Mouse (Mus musculus) Muller cell, postnatal 12 days (primary cell): Measurements from ENCODE around the gene Mfsd4b5.
"Not testable (repeated sequence)": the region's sequence is repeated elsewhere in the genome, so short reads cannot be mapped to it uniquely, and the experiment has no call there.

ENCODE experiments used
- DNase-seq: peaks from one replicate; pipeline ENCODE4 v3.0.0-alpha.2; 2015; ENCODE audit errors: inconsistent ontology term

The Mfsd4b5 gene

DNA sequence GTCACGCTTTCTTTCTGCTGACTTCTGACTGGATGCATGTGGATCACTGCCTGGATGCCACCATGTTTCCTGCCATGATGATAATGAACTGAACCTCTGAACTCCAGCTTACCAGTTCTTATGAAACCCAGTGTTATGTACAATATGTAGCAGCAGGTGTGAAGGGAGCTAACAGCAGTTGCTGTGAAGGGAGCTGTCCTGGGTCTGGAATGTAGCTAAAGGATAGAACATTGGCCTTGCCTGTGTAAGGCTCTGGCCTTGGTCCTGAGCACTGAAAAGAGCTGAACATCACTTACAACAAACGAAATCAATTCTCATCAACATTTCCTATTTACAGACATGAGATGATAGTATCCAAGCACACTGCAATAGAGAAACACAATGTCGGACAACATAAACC is 18.9 kb downstream of the Mfsd4b5 start:
- no peak for DNase-seq

DNA sequence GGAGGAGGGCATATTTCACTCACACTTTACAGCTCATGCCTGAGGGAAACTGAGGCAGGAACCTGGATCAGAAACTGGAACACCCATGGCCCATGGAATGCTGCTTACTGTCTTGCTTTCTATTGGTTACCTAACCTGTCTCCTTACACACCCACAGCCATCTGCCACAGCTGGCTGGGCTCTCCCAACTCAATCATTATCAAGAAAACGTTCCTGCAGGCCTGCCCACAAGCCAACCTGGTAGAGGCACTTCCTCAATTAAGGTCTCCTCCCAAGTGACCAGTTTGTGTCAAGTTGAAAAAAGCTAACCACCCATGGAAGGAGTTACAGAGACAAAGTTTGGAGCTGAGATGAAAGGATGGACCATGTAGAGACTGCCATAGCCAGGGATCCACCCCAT is 24.5 kb downstream of the Mfsd4b5 start:
- DNase-seq, result no peak

DNA sequence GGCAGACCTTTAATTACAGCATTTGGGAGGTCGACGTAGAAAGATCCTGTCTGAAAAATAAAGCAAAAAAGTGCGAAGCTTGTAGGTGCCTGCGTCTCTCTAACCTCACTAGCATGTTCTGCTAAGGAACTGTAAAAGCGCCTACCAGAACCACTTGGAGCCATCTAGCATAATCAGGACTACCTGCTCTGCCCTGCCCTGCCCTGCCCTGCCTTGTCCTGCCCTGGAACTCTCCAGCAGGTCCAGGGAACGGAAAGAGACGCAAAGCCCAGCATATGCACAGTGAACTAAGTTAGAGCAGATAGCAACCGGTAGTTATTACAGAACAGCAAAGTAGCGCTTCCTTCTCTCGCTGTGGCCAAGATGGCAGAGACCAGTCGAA is 26.0 kb downstream of the Mfsd4b5 start:
- no peak for DNase-seq

DNA sequence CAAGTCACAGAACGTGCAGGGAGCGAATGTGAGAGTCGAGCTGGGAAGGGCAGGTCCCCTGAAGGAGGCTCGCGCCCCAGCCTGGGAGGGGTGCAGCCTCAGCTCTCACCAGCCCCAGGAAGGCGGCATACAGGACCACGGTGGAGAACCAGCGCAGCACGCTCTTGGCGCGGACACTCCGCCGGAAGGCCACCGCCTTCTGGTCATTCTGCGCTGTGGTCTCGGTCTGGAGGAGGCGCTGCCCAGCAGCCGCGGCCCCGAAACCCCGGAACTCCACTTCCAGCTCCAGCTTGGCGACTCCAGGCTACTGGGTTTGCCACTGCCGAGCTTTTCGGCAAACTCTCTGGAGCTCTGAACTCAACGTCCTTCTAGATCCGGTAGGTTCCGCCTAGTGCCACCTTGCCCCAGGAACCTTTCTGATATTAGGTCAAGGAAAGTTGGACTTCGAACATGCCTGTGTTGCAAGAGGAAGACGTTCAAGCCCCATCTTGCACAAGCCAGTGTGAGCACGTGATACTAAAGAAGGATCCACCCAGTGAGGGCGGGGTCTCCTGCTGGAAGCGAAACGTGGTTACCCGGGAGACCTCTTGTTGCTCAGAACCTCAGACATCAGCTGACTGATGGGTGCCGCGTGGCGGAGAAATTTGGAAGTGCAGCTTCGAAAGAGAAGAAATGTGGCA is 26.5 kb downstream of the Mfsd4b5 start, which contains the start of gene Mfsd4b3:
TSS of gene Mfsd4b3 (minus strand) at position 393 of the 680 bp plus-strand sequence.
- DNase-seq, result peak; percentile 95

DNA sequence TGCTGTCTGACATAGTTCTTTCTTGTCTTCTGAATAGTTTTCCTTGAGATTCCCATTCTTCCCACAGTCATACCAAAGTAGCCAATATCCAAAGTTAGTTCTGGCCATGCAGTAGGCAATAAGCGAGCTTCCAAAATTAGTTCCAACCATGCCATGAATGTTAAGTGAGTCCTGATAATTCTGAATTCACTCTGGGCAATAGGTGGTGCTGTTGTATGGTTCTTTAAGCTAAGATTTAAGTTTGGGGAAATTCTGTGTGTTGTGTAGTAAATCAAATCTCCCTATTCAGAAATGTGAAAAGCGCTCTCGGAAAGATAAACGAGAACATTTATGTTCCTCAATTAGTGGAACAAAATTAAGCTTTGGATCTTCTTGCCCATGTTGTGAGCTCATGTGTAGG is 28.2 kb downstream of the Mfsd4b5 start:
- DNase-seq, result no peak

DNA sequence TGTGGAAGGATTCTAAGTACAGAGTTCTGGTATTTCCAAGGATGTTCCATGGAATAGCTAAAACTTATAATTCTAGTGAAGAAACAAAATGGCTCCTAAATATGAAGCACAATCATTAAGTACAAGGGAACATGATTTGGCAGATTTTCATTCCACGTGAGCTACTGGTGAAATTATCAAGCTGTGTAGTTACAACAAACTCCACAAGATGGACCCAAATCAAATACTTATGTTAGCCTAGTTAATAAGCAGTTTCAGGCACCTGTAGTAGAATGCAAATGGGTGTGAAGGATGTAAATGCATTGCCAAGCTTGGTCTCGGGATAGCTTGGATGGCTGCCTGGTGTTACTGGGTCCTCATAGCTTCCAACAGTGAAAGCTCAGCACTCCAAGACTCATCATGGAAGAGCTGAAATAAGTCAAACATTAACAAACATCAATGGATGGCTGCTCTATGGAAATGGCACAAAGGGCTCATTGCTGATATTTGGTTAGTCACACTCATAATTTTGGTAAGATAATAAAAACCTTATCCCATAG is 30.0 kb downstream of the Mfsd4b5 start:
- no peak for DNase-seq

DNA sequence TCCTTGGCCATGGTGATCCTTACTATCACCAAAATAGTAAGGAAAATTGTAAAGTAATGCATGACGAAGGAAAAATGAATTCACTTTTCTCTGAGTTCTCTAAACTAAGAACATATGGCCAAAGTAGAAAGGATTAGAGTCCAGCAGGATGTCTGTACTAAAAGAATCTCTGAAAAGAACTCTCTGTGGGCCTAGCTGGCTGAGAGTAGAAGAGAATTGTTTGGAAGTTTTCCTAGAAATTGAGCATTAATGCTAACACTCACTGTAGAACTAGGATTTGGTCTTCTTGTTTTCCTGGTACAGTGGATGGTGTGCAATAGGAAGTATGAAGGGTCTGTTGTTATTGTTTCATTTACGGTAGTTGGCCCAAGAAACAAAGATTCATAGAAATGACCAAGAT is 31.3 kb downstream of the Mfsd4b5 start:
- no peak for DNase-seq

DNA sequence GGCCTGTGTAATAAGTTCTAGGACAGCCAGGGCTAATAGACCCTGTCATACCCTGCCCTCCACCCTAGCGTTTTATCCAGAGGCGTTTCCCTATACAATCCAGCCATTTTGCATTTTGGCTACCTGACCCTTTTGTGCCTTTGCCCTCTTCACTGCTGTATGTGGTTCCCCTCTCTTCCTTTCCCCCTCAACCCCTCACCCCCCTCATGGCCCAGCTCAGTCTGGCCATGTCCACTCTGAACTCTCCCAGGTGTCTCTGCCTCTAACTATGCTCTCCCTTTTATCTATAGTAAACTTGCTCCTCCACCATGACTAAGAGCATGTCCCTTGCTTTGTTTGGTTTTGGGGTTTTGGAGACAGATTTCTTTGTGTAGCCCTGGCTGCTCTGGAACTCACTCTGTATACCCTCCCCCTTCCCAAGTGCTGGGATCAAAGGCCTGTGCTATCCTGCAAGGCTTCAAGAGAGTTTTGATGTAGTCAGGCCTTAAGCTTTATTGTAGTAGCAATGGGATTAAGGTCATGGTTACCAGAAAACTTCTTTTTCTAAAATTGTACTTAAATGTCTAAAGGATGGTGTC is 37.0 kb downstream of the Mfsd4b5 start:
- DNase-seq, result no peak

DNA sequence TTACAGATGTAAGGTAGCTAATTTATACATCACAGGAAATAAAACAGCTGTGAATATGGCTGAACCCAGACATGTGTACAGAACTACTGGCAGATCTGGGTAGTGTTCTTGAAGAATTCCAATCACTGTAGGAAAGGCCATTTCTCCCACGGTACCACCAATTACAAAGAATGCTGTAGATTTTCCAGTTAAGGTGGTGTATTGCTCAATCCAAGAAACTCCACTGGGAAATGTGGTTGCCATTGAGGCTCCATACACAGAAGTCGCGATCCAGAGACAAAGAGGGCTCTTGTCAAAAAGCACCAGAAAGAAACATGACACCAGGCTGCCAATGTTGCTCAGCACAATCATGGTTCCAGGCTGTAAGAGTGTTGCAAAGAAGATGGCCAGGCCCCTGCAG is 39.3 kb downstream of the Mfsd4b5 start:
- not testable (repeated sequence) for DNase-seq

DNA sequence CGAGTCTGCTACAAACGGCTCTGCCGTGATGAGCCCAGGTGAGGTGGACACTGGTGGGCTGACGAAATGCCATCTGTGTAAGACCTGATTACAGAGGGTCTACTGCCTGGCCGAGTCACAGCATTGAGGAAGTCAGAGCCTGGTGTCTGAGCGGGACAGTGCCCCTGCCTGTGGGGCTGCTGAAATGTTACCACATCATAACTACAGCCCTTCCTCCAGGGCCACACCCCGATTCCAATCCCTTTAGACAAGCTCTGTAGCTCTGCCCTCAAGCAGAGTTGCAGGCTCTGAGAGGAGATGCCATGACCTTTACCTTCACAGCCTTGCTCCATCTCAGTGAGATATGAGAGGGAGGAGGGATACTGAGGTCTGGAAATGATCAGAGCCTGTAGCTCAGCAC is 49.9 kb downstream of the Mfsd4b5 start:
- no peak for DNase-seq

DNA sequence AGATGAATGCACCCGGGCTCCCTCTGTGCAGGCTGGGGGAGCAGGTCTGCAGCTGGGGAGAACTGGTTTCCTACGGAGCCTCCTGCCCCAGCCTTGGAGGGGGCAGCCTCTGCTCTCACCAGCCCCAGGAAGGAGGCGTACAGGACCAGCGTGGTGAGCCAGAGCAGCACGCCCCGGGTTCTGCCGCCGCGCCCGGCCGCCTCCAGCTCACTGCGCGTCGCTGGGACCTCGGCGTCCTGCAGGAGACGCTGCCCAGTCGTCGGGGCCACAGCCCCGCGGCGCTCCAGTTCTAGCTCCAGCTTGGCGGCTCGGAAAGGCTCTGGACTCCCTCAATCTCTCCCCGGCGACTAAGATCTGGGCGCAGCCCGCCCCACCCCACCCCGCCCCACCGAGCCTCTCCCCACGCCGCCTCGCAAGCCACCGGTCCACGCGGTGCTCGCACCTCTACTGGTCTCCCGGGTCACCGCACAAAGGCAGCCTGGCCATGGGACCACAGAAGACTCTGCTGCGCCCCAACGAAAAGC is 59.8 kb downstream of the Mfsd4b5 start, which contains the start of gene Mfsd4b2:
TSS of gene Mfsd4b2 (minus strand) at position 308 of the 524 bp plus-strand sequence.
- DNase-seq, result peak; percentile 31

DNA sequence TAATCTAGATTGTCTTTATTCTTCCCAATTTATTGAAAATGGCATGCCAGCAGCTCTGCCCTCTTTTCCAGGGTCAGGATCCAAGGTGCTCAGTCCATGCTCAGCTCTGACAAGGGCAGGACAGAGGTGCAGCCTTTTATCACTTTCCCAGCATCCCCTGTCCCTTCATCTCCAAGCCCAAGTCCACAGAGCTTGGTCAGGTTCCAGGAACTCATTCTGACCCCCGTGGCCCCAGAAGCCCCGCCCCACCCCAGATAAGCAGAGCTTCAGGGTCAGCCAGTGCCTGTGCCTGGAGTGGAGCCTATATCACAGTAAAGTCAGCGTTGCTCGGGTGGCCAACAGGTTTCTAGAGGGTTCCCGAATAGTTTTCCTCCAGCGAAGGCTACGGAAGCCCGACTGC is 61.9 kb downstream of the Mfsd4b5 start:
- not testable (repeated sequence) for DNase-seq

DNA sequence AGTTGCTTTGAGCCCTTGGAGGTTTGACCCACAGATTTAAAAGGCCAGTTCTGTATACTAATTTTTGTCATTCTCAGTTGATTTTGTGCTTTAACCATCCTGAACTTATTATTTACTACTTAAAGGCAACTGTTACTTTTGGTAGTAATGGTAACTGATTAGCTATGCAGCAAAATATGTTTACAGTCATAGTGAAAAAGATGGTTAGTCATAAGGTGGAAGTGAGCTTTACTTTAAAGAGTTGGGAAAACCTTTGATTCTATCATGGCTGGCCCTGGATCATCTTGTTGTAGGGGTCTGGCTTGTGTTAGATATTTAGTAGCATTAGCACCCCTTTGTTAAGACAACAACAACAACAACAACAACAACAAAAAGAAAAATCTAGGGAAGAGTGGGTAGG is 73.8 kb downstream of the Mfsd4b5 start:
- no peak for DNase-seq

DNA sequence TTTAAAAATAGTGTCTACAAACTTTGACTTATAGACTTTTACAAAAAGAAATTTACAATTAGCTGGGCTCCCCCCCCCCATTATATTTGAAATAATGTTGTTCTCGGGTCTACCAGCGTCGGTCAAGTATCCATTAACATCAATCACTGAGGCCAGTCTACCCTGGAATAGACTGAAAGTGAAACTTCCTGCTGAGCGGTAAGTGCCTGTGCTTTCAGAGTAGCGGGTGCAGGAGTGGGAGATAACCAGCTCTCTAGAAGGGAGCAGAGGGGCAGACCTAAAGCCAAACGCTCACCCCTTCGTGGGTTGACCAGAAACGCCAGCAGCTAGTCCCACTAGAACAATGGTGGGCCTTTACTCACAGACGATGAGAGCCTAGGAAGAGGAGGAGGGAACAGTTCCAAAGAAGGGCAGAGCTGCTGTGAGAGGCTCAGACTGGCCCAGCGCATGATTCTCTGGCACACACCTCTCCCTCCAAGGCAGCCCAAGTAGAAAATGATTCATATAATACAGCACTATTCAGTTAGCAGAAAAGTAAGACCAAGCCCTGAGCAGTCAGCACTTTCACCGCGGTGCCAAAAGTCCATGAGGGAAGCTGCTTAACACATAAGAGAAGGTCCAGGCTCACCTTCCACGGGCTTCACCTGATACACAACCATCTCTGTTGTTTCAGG is 77.5 kb downstream of the Mfsd4b5 start:
- DNase-seq, result no peak
